Mouse (Mus musculus): Measurements from ENCODE around the gene Enkur. TPM values are rescaled to one million over a fixed set of nuclear protein-coding genes. Genes with fewer than 3 reads are reported as not detected.

The Enkur gene
- total RNA-seq, 2 experiments from 2014 or later: 1.6 to 4.5 TPM

- no peak for ATAC-seq (replicated peaks; ENCODE audit: poor library complexity, severe bottlenecking)
Measured at GRCm38 (mm10) chr2:21195233-21195632, 9.9 kb downstream of the Enkur start.

DNA sequence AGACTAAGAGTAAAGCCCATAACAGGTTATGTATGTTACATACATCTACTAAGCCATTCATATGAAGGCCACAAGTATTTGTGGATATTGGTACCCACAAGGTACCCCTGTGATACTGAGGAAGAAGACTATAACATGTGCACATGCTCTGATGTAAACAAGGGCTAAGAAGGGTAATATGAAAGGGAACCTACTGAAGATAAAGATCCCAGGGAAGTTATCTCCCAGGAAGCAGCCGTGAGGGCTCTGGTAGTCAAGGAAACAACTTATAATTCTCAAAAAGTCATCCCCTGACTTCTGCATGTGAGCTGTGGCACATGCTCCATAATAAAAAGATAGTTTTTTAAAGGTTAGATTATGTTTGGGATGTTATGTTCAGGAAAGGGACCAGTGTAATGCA lies 13.9 kb downstream of the Enkur start:
- no peak for ATAC-seq (replicated peaks; ENCODE audit: poor library complexity, severe bottlenecking)

DNA sequence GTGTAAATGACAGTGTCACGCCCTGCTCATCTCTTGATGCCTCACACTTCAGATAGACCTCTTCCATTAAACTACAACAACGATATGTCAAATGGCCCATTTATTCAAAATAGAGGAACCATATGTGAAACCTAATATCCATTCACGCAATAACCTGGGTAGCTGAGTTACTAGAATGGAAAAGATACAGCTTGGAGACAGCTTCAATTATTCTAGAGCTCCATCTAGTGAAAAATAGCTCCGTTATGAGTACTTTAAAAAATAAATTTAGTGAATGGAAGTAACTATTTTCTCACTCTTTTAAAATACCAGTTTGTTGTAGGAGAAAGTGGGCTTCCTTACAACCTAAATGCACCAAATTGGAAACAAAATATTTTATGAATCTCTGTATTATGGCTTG lies 16.6 kb downstream of the Enkur start:
- no peak for ATAC-seq (replicated peaks; ENCODE audit: poor library complexity, severe bottlenecking)

DNA sequence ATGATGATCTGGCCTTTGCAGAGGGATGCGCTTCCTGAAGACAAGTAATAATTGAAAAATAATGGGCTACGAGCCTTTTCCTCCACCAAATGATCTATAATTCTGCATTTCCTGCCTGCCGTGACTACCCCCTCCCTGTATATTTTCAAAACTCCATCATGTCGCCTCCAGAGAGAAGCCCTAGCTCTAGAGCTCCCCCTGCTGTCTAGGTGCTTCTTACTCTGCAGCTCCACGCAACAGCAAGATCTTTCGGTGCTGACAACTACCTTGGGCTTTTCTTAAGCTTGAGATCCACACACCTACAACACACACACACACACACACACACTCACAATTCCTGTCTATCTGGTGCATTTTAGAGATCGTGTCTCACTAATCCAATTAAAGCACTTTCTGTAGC lies 17.6 kb downstream of the Enkur start:
- peak; percentile 69 for ATAC-seq (replicated peaks; ENCODE audit: poor library complexity, severe bottlenecking)

- ATAC-seq (replicated peaks; ENCODE audit: poor library complexity, severe bottlenecking): peak; percentile 65
Measured at GRCm38 (mm10) chr2:21182811-21183210, 22.4 kb downstream of the Enkur start.

DNA sequence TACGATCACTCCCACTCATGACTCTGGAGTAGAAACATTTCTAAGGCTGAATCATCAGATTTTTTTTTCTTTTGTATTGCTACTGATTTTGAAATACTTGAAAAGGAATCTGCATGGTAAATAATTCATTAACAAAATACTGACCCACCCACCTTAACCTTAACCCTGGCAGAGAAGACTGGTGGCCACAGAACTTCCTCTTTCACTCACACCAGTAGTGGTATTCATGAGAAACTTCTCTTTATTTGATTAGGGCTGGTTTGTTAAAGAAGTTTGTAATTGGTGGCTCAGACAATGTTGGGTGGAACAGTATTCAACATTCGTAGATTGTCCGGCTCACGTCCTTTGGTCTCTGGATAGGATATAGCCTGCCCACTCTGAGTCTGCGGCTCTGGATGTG lies 26.0 kb downstream of the Enkur start:
- ATAC-seq (replicated peaks; ENCODE audit: poor library complexity, severe bottlenecking): peak; percentile 87

GRCm38 (mm10) chr2:21172797-21173196 lies 32.4 kb downstream of the Enkur start:
- no peak for ATAC-seq (replicated peaks; ENCODE audit: poor library complexity, severe bottlenecking)

DNA sequence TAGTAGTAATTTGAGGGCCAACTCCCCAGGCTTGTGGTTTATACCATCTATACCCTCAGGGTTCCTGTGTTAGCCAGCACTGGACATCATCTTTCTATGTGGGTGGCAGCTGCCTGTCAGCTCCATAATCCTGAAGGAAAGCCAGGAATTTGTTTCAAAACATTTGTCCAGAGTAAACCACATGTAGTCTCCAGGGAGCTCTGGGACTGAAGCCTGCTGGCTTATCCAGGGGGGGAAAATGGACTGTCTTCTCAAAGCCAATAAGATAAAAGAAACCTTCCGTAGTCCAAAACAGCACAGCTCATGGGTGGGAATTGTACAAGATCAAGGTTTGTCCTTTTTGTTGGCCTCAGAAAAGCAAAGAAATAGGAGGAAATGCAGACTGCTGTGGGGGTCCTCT lies 37.2 kb downstream of the Enkur start:
- ATAC-seq (replicated peaks; ENCODE audit: poor library complexity, severe bottlenecking): no peak

GRCm38 (mm10) chr2:21164296-21164695 lies 40.9 kb downstream of the Enkur start:
- ATAC-seq (replicated peaks; ENCODE audit: poor library complexity, severe bottlenecking): no peak

GRCm38 (mm10) chr2:21153469-21153868 lies 51.7 kb downstream of the Enkur start:
- no peak for ATAC-seq (replicated peaks; ENCODE audit: poor library complexity, severe bottlenecking)

DNA sequence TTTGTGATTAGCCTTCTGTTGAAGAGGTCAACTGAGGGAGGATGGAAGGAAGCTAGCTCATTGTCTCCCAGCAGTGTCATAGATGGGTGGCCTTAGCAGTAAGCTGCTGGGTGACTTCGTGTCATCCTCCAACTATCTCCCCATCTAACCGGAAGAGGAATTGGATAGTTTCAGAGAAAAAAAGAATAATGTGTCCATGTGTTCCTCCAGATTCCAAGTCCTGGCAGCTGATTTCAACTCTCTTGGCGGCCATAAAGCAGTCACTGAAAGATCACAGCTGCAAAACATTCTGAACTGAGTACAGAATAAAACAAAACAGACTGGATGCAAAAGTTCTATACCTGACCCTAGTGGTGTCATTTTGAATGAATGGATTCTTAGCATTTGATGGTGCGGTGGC lies 58.0 kb downstream of the Enkur start:
- ATAC-seq (replicated peaks; ENCODE audit: poor library complexity, severe bottlenecking): no peak

DNA sequence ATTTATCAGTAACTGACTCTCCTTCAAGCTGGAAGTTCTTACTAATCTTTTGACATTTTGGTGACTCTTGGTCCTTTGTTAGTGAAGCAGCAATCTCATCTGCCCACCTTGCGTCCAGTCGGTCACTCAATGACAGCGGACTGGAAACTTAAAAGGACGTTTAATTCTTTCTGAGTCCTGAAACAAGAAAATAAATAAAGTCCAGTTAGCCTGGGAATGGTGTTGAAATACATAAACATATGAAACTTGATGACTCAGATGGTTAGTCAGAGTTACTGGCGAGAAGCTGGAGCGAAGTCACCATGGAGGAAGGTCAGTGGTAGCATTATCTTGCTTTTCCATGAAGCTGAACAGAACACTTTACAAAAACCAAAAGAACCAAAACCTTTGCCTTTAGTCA lies 58.7 kb downstream of the Enkur start:
- ATAC-seq (replicated peaks; ENCODE audit: poor library complexity, severe bottlenecking): no peak

- ATAC-seq (replicated peaks; ENCODE audit: poor library complexity, severe bottlenecking): no peak
Measured at GRCm38 (mm10) chr2:21142616-21143015, 62.5 kb downstream of the Enkur start.

DNA sequence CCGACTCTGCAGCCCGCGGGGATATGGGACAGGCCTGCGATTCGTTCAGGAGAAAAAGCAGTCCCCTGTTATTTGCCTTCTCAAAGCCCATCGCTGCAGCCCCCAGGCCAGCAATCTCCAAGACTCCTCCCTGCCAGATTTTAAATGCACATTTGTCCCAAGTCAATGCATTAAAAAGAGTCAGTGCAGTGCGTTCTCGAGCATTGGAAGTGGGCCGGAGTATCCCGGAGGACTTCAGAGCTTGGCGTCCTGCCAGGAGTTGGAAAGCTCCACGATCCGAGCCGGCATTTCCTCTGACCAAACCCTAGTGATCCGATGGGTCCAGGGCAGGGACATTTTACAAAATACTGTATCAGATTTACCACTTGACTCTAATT lies 63.0 kb downstream of the Enkur start:
- no peak for ATAC-seq (replicated peaks; ENCODE audit: poor library complexity, severe bottlenecking)

GRCm38 (mm10) chr2:21141520-21142203 lies 63.5 kb downstream of the Enkur start:
- ATAC-seq (replicated peaks; ENCODE audit: poor library complexity, severe bottlenecking): peak; percentile 80

- peak; percentile 18; the same call in 1 of the 2 replicates for ATAC-seq (replicated peaks; ENCODE audit: poor library complexity, severe bottlenecking)
Measured at GRCm38 (mm10) chr2:21141189-21141519, 64.0 kb downstream of the Enkur start.

Other genes starting within 250 kb of the Enkur start
- 40.6 and 58.6 TPM in 2 replicates for gene Arhgap21, start 236.5 kb downstream of the Enkur start, total RNA-seq (2014; fragmentation: Nextera tagmentation)
- gene Arhgap21, start 236.5 kb downstream of the Enkur start, total RNA-seq (2017): 18.4 and 28.1 TPM in 2 replicates
- 9.0 and 12.3 TPM in 2 replicates for gene Thnsl1, start 359 bp upstream of the Enkur start, total RNA-seq (2014; fragmentation: Nextera tagmentation)
- gene Thnsl1, start 359 bp upstream of the Enkur start, total RNA-seq (2017): 5.5 and 6.5 TPM in 2 replicates
- not detected in 2 replicates for gene Gpr158, start 162.2 kb upstream of the Enkur start, total RNA-seq (2014; fragmentation: Nextera tagmentation)
- gene Gpr158, start 162.2 kb upstream of the Enkur start, total RNA-seq (2017): not detected in 2 replicates

Data from granulocyte monocyte progenitor cell, adult 5-6 weeks (primary cell).